Mouse (Mus musculus) left cerebral cortex, postnatal 25 days (tissue): ENCODE measurements around the gene Vamp9. TPM values are rescaled to one million over a fixed set of nuclear protein-coding genes. Genes with fewer than 3 reads are reported as not detected.

ENCODE experiments used
- DNase-seq, 2 experiments: peaks; one replicate each; pipeline ENCODE4 v3.0.0; 2022; ENCODE audit warnings: low spot score in 2 of 2, mixed read lengths in 1 of 2
- intact Hi-C: fragments of 180-260 bp; cut with DNase I; formaldehyde crosslinking; loops from one replicate; pipeline ENCODE4 v1.15.1; 2025
- total RNA-seq, 2 experiments: library from RNA; stranded (reverse); gene quantifications; 2 replicates each; pipeline ENCODE4 v1.2.3; 2021

The Vamp9 gene
- total RNA-seq, 2 experiments from 2014 or later, result 0.78 to 0.89 TPM

GRCm38 (mm10) chr5:99939440-99939839 is 33.4 kb downstream of the Vamp9 start:
- intact Hi-C loops, result no loop called here
- no peak for DNase-seq

DNA sequence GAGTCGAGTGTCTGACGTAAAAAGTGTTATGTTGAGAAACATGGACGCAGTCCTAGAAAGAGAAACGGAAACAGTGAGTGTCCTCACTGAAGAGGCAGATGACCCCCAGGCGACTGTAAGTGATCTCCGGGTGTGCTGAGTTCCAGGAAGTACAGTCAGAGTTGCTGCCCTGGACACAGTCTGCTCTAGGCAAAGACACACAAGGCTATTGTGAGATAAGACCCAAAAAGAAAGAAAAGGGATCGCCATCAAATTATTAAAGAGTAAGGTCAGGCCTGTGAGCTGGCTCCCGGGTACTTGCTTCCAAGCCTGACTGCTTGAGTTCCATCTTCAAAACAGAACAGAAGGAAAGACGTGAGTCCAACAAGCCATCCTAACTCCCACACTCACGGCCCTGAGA is 35.2 kb downstream of the Vamp9 start:
- intact Hi-C loops, result no loop called here
- no peak for DNase-seq

GRCm38 (mm10) chr5:99941776-99942502 is 35.9 kb downstream of the Vamp9 start:
- no peak for DNase-seq
- intact Hi-C loops, result no loop called here

DNA sequence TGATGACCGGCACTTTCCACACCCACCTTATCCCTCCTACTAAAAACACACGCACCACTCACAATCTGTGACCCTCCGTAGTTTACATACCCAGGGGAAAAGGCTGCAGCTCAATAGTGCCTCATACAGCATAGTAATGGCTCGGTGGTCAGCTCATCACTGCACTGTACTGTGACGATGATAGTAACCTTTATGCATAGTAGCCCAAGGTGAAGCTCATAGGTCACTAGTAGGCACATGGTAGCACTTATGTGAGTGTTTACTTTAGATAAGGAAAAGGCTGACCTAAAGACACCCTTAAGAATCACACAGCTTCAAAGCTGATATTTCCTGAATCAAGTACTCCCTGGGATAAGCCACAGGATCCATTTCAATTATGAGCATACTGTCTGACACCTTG is 46.5 kb downstream of the Vamp9 start:
- no peak for DNase-seq
- intact Hi-C loops, result no loop called here

DNA sequence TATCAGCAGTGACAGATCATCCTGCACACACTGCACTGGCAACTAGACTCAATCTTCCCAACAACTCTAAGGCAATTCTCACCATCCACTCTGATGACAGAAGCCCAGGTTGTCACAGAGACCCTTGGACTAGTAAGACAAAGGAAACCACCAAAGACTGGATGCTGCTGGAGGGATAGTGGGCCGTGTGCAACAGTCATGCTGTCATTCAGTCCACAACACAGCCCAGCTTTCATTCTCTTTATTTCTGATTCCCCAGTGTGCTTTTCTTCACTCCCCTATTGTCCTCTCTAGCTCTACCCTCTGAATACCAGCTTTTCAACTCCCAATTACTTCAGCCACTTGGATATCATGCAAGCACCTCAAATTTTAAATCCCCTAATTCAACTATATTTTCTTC is 47.8 kb downstream of the Vamp9 start:
- DNase-seq, result no peak
- intact Hi-C loops, result no loop called here

DNA sequence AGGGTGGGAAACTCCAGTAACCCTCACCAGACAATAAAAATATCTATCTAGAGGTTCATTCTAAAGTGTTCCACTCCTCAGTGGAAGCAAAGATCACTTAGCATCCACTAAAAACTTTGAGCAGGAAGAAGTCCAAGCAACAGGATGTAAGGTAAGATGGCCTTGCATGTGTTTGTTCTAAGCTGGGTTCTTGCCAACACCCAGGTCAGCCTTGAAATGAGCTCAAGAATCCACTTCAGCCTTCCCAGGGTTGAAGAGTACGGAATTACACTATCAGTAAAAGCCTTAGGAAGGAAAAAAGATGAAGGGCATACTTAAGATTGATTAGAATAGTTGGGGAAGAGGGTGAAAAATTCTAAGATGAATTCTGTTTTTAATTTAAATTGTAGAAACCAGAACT is 52.6 kb downstream of the Vamp9 start:
- intact Hi-C loops, result no loop called here
- DNase-seq, result no peak

DNA sequence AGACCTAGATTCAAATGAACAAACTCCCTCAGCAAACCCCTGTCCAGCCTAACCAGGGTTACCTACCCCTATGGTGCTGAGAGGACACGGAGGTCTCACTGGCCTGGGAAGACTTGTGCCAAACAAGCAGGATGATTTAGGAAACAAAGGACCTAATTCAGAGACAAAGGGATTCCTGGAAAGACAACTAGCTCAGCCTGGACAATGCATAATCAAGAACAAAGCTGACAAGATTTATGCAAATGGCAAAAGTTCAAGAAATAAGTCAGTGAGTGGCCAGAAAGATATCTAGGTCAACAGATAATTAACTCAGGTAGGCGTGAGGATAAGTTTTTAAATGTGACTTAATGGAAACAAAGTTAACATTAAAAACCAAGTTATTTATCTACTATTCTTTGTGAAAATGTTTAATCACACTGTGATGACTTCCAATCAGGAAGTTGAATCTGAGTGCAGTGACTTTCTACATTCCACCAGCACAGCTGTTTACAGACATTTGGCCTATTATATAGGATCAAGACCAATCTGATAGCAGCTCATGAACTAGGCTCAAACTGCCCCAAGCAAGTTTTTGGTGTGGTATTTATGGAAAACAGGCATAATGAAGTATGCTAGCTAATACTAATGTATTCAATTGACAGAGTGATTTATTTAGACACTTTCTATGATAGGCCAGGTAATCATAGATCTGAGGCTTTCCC is 53.3 kb downstream of the Vamp9 start:
- no peak for DNase-seq
- intact Hi-C loops, result no loop called here

GRCm38 (mm10) chr5:99959960-99960359 is 53.9 kb downstream of the Vamp9 start:
- intact Hi-C loops, result no loop called here
- no peak for DNase-seq

DNA sequence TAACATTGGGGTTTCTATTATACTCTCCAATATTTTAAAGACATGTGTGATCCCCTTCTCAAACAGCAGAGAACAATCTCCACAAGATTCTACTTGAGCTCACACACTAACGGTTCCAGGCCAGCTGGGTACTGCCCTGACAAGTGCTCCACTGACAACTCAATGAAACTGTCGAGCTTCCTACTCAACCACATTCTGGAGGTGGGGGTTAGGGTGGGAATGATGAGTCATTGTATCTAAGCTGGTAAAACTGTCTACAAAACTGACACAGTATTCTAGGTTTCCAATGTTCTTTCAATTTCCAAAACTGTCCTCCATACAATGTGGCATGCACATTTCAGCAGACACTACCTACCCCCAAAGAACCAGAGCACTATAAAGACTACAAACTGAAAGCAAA is 67.9 kb downstream of the Vamp9 start:
- DNase-seq, result peak in 1 of 2 experiments; percentile 67
- intact Hi-C loops, result loop anchor here (10.0 kb wide), 2 partner anchors 441 to 749 kb away; partner anchors contain the start of gene Sec31a

DNA sequence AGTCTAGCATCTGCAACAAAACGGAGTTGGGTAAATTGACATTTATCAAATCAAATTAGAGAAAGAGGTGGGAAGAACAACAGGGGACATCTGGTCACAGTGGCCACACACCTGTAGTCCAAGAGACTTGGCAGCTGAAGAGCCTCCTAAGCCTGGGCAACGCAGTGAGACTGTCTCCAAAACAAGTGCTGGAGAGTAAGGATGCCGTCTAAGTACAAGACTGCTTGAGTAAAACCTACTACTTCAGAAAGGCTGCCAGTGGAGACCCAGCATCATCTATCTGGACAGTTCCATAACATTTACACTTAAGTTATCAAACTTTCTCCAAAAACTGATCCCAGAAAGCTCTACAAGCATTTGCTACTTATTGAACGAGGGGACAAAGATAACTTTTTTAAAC is 69.0 kb downstream of the Vamp9 start:
- no peak for DNase-seq
- intact Hi-C loops, result loop anchor here (5.0 to 10.0 kb wide), 3 partner anchors 68 to 750 kb away; partner anchors contain the start of genes Sec31a and Vamp9

DNA sequence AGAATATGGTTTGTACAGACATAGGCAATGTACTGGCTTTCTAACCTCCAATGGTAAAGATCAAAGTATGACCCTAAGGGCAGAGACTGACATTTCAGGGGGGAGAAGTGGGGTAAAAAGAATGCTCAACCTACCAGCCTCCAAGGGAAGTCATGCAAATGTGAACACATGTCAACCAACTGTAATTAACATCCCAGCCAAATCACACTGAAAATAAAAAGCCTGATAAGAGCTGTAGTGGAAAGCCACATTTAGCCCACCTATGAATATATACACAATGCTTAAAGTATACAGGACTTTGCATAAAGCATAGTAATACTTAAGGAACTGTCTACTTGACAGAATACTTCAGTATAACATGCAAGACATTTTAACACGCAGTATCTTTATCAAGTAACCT is 69.7 kb downstream of the Vamp9 start:
- no peak for DNase-seq
- intact Hi-C loops, result loop anchor here (5.0 to 10.0 kb wide), 3 partner anchors 68 to 751 kb away; partner anchors contain the start of genes Sec31a and Vamp9

GRCm38 (mm10) chr5:99976334-99976955 is 70.4 kb downstream of the Vamp9 start:
- no peak for DNase-seq
- intact Hi-C loops, result loop anchor here (5.0 to 10.0 kb wide), 3 partner anchors 69 to 752 kb away; partner anchors contain the start of genes Sec31a and Vamp9

DNA sequence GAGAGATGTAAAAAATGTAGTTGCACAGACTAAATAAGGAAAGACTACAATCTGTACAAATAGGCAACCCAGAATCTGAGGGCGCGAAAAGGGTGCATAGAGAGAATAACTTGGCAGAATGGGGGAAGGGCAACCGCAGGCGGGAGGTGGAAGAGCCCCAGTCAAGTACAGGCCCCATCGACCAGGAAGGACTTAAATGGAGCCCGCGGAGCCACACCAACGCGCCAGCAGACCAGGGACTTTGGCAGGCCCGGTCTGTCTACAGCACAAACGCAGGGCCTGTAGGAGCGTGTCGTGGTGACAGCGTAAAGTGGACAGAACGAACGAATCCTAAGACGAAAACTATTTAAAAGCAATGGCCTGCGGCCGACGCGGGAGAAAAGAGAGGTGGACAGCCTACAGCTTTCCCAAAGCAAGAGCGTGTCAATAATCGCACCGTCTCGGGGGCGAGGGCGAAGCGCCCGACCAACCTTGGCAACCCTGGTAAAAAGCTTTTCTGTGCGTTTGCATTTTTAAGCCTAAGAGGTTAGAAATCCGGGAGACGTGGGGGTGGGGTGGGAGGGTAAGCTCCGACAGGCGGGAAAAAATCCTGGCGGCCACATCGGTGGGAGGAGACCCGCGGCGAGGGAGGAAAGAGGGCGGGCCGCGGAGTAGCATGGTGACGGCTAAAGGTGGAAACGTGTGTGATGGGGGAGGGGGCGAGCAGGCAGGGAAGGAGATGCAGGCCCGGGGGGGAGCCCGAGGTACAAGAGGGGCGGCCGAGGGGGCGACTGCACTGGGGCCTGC is 71.7 kb downstream of the Vamp9 start:
- intact Hi-C loops, result loop anchor here (1.0 to 10.0 kb wide), 4 partner anchors 62 to 753 kb away; partner anchors contain the start of genes Enoph1, Hnrnpdl, Sec31a and Vamp9
- peak; percentile 62 to 65 for DNase-seq

GRCm38 (mm10) chr5:99978699-99979442 is 72.8 kb downstream of the Vamp9 start, which contains the start of the genes Hnrnpd and 4930524J08Rik:
Hnrnpd (minus strand) TSS chr5:99978938.
4930524J08Rik (plus strand) TSS chr5:99979061.
- DNase-seq, result peak; percentile 91 to 97
- intact Hi-C loops, result loop anchor here (1.0 to 10.0 kb wide), 4 partner anchors 60 to 754 kb away; partner anchors contain the start of genes Enoph1, Hnrnpdl, Sec31a and Vamp9

GRCm38 (mm10) chr5:99983452-99984061 is 77.5 kb downstream of the Vamp9 start:
- intact Hi-C loops, result no loop called here
- no peak for DNase-seq

GRCm38 (mm10) chr5:99994166-99994565 is 88.1 kb downstream of the Vamp9 start:
- DNase-seq, result no peak
- intact Hi-C loops, result no loop called here

DNA sequence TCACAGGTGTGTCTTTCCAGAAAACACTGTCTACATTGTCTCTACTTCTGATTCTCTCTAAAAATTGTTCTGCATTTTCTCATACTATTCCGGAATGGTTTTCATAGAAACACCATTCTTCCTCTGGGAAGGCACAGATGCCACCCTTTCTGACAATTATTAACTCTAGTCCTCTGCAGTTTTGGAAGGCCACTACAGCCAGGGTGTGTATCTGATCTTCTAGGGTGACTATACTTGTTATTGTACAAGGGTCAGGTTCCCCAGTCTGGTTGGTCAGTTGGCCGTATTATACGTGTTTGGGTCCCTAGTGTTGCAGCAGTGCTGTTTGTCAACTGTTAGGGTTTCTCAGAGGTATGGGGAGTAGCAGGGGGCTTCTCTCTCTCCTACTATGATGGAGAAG is 88.6 kb downstream of the Vamp9 start:
- no peak for DNase-seq
- intact Hi-C loops, result no loop called here

DNA sequence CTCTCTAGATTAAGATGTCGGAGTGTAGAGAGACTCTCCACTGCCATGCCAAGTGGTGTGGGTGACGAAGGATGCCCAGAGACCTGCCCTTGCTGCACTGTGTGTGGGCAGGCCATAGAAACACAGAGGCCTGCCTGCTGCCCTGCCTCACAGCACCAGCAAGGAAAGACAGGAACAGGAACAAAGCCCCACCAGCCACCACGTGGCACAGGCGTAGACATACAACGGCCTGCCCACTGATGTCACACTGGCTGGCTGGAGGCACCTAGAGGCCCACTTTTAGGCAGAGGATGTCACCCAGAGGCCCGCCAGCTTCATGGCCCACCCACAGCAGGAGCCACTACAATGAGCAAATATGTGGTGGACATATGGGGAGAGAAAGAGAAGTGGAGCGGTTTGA is 94.0 kb downstream of the Vamp9 start:
- DNase-seq, result no peak
- intact Hi-C loops, result no loop called here
